Mouse (Mus musculus) neural tube, embryonic 15.5 days (tissue): ENCODE data around the gene F830045P16Rik. TPM values are rescaled to one million over a fixed set of nuclear protein-coding genes. Genes with fewer than 3 reads are reported as not detected.
"Not testable (repeated sequence)": the region's sequence is repeated elsewhere in the genome, so short reads cannot be mapped to it uniquely, and the experiment has no call there.

ENCODE experiments used
- ATAC-seq: fragments of 200-750 bp; cut with Nextera tagmentation; 2 replicates; pipeline ENCODE4 v1.8.0; 2017; ENCODE audit warnings: mild to moderate bottlenecking, moderate TSS enrichment, moderate library complexity; ENCODE audit not compliant: low FRiP score
- H3K27ac ChIP-seq: fragments of 300-500 bp; sonication (generic); replicated peaks from 2 replicates; pipeline ENCODE4 v1.5.1; 2015; ENCODE audit warnings: mild to moderate bottlenecking, inconsistent platforms
- H3K27me3 ChIP-seq: fragments of 300-500 bp; sonication (generic); replicated peaks from 2 replicates; pipeline ENCODE4 v1.6.1; 2015; ENCODE audit warnings: inconsistent platforms
- H3K36me3 ChIP-seq: fragments of 300-500 bp; sonication (generic); 2 replicates; pipeline ENCODE4 v1.6.1; 2015; ENCODE audit warnings: inconsistent platforms
- H3K4me1 ChIP-seq: fragments of 300-500 bp; sonication (generic); 2 replicates; pipeline ENCODE4 v1.6.1; 2015; ENCODE audit warnings: inconsistent platforms
- H3K4me2 ChIP-seq: fragments of 300-500 bp; sonication (generic); 2 replicates; pipeline ENCODE4 v1.6.1; 2015; ENCODE audit warnings: inconsistent platforms, mild to moderate bottlenecking, moderate library complexity
- H3K4me3 ChIP-seq: fragments of 300-500 bp; sonication (generic); replicated peaks from 2 replicates; pipeline ENCODE4 v1.5.1; 2015; ENCODE audit warnings: mild to moderate bottlenecking, inconsistent platforms
- H3K9ac ChIP-seq: fragments of 300-500 bp; sonication (generic); replicated peaks from 2 replicates; pipeline ENCODE4 v1.6.1; 2015; ENCODE audit warnings: mild to moderate bottlenecking, inconsistent platforms
- H3K9me3 ChIP-seq: fragments of 300-500 bp; sonication (generic); replicated peaks from 2 replicates; pipeline ENCODE4 v1.6.1; 2016; ENCODE audit warnings: inconsistent platforms
- WGBS: fragments of 180-500 bp; shearing (Covaris S2); methylation state at CpG from one replicate; pipeline ENCODE4 v1.1.7; 2015; ENCODE audit warnings: mixed read lengths; 5-methylcytosine and 5-hydroxymethylcytosine counted together
- polyA plus RNA-seq: library from polyadenylated mRNA; unstranded; fragments of >200 nt; fragmentation: Nextera tagmentation; extraction: Ambion mirVana; gene quantifications from 2 replicates; pipeline ENCODE4 v1.2.1, GENCODE M21; 2015

F830045P16Rik gene
- polyA plus RNA-seq, 1 experiment from 2014 or later, result not detected

- H3K4me1 ChIP-seq, result peaks cover 12% of the 10 kb centered on the region
- no peak overlapping the region for H3K4me2 ChIP-seq
- no peak overlapping the region for H3K27ac ChIP-seq
- no peak overlapping the region for H3K9ac ChIP-seq
- ATAC-seq, result no peak
- H3K27me3 ChIP-seq, result 0 out of 2 replicates have a peak, but pooled peaks cover 3% of the 10 kb centered on the region
- WGBS, result 84% methylated on average over 4 of the region's 4 CpGs
- H3K36me3 ChIP-seq, result no peaks in the 10 kb centered on the region
- H3K4me3 ChIP-seq, result no peak overlapping the region
- H3K9me3 ChIP-seq, result no peaks in the 10 kb centered on the region
Observed at GRCm38 (mm10) chr2:129526322-129526721, 10.1 kb downstream of the F830045P16Rik start.

DNA sequence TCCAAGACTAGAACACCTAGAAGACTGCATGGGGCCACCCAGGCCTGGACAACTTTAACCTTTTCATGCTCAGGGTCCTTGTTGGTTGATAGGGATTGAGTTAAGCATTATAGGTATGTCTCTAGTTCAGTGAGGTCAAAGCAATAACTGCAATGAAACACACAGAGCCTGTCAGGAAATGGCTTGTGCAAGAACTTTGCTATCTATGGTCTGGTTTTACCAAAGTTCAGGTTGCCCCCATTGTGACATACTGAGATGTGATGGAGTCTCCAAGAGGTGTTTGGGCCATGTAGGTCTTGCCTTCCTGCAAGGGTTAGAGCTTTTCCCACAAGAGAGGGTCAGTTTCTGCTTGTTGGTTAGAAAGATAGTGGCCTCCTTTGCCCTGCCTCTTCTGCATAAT is 10.8 kb downstream of the F830045P16Rik start:
- no peak overlapping the region for H3K9ac ChIP-seq
- no peak overlapping the region for H3K27ac ChIP-seq
- H3K4me3 ChIP-seq, result no peak overlapping the region
- ATAC-seq, result no peak
- H3K4me2 ChIP-seq, result no peak overlapping the region
- no peaks in the 10 kb centered on the region for H3K9me3 ChIP-seq
- peaks cover 12% of the 10 kb centered on the region for H3K4me1 ChIP-seq
- H3K27me3 ChIP-seq, result no peaks in the 10 kb centered on the region
- no peaks in the 10 kb centered on the region for H3K36me3 ChIP-seq

GRCm38 (mm10) chr2:129518526-129518925 is 17.9 kb downstream of the F830045P16Rik start:
- no peak for ATAC-seq
- Histone ChIP-seq H3K9ac (no peak overlapping the region), H3K27me3 (no peaks in the 10 kb centered on the region), H3K9me3 (no peaks in the 10 kb centered on the region), H3K27ac (no peak overlapping the region), H3K4me3 (no peak overlapping the region), H3K4me2 (no peak overlapping the region), H3K36me3 (no peaks in the 10 kb centered on the region), H3K4me1 (peaks cover 10% of the 10 kb centered on the region)
- WGBS, result 62% methylated on average over 3 of the region's 3 CpGs

- Histone ChIP-seq H3K27me3 (no peaks in the 10 kb centered on the region), H3K27ac (no peak overlapping the region), H3K9me3 (no peaks in the 10 kb centered on the region), H3K4me3 (no peak overlapping the region), H3K4me2 (no peak overlapping the region), H3K9ac (no peak overlapping the region), H3K36me3 (no peaks in the 10 kb centered on the region), H3K4me1 (peaks cover 10% of the 10 kb centered on the region)
- no peak for ATAC-seq
- WGBS, result 44% methylated on average over 16 of the region's 16 CpGs
Observed at GRCm38 (mm10) chr2:129514923-129515920, 21.2 kb downstream of the F830045P16Rik start.

DNA sequence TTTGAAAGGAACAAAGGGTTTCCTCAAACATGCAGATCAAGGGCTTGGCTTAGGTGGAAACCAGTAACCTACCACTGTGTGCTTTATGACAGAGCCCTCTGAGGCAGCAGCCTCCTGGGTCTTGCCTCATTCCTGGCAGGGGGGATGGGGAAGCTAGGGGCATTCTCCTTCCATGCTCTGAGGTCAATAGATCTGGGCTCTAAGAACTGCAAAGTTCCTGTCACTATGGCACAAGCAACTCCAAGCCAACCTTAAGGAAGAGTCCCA is 22.1 kb downstream of the F830045P16Rik start:
- no peak for ATAC-seq
- H3K9ac ChIP-seq, result no peak overlapping the region
- H3K27ac ChIP-seq, result no peak overlapping the region
- no peak overlapping the region for H3K4me2 ChIP-seq
- H3K4me1 ChIP-seq, result peaks cover 10% of the 10 kb centered on the region
- H3K9me3 ChIP-seq, result no peaks in the 10 kb centered on the region
- H3K27me3 ChIP-seq, result no peaks in the 10 kb centered on the region
- no peaks in the 10 kb centered on the region for H3K36me3 ChIP-seq
- H3K4me3 ChIP-seq, result no peak overlapping the region

- H3K4me1 ChIP-seq, result peaks cover 10% of the 10 kb centered on the region
- H3K9me3 ChIP-seq, result no peaks in the 10 kb centered on the region
- no peaks in the 10 kb centered on the region for H3K27me3 ChIP-seq
- 86% methylated on average over 6 of the region's 6 CpGs for WGBS
- no peak overlapping the region for H3K4me3 ChIP-seq
- no peak overlapping the region for H3K4me2 ChIP-seq
- no peak for ATAC-seq
- no peak overlapping the region for H3K9ac ChIP-seq
- no peaks in the 10 kb centered on the region for H3K36me3 ChIP-seq
- H3K27ac ChIP-seq, result no peak overlapping the region
Observed at GRCm38 (mm10) chr2:129513546-129514400, 22.6 kb downstream of the F830045P16Rik start.

DNA sequence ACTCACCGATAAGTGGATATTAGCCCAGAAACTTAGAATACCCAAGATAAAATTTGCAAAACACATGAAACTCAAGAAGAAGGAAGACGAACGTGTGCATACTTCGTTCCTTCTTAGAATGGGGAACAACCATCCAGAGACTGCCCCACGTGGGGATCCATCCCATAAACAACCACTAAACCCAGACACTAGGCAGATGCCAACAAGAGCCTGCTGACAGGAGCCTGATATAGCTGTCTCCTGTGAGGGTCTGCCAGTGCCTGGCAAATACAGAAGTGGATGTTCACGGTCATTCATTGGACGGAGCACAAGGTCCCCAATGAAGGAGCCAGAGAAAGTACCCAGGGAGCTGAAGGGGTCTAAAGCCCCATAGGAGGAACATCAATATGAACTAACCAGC is 24.3 kb downstream of the F830045P16Rik start:
- H3K27me3 ChIP-seq, H3K27ac ChIP-seq, H3K9me3 ChIP-seq, H3K36me3 ChIP-seq, ATAC-seq, H3K4me2 ChIP-seq, H3K9ac ChIP-seq, H3K4me3 ChIP-seq, H3K4me1 ChIP-seq: not testable (repeated sequence)
- 92% methylated on average over 7 of the region's 7 CpGs for WGBS

DNA sequence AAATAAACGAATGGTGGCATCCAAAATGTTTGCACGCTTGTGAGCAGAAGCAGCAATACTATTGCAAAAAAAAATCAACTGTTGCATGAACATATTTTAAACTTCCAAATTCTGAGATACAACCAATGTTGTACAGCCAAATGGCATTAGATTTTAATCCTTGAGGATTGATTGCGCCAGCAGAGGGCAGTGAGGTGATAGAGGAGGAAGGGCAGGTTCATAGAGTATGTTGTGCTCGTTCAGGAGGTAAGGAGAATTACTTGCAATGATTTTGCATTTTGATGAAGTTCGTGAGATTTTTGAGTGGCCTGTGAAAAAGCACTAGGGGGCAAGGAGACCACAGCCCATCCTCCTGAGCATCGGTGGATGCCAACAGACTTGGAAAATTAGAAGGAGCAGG is 33.8 kb downstream of the F830045P16Rik start:
- no peaks in the 10 kb centered on the region for H3K27me3 ChIP-seq
- H3K4me3 ChIP-seq, result no peak overlapping the region
- WGBS, result 30% methylated on average over 6 of the region's 6 CpGs
- no peaks in the 10 kb centered on the region for H3K9me3 ChIP-seq
- H3K9ac ChIP-seq, result no peak overlapping the region
- no peak for ATAC-seq
- H3K4me2 ChIP-seq, result no peak overlapping the region
- H3K36me3 ChIP-seq, result no peaks in the 10 kb centered on the region
- no peaks in the 10 kb centered on the region for H3K4me1 ChIP-seq
- no peak overlapping the region for H3K27ac ChIP-seq

GRCm38 (mm10) chr2:129489496-129490285 is 46.7 kb downstream of the F830045P16Rik start:
- ATAC-seq, result no peak
- H3K9me3 ChIP-seq, result no peaks in the 10 kb centered on the region
- no peak overlapping the region for H3K27ac ChIP-seq
- H3K27me3 ChIP-seq, result no peaks in the 10 kb centered on the region
- no peaks in the 10 kb centered on the region for H3K4me1 ChIP-seq
- 74% methylated on average over 3 of the region's 3 CpGs for WGBS
- no peaks in the 10 kb centered on the region for H3K36me3 ChIP-seq
- H3K9ac ChIP-seq, result no peak overlapping the region
- no peak overlapping the region for H3K4me2 ChIP-seq
- H3K4me3 ChIP-seq, result no peak overlapping the region

- no peak overlapping the region for H3K27ac ChIP-seq
- ATAC-seq, result no peak
- no peaks in the 10 kb centered on the region for H3K9me3 ChIP-seq
- no peak overlapping the region for H3K9ac ChIP-seq
- no peaks in the 10 kb centered on the region for H3K36me3 ChIP-seq
- no peak overlapping the region for H3K4me3 ChIP-seq
- H3K4me1 ChIP-seq, result no peaks in the 10 kb centered on the region
- no peaks in the 10 kb centered on the region for H3K27me3 ChIP-seq
- 86% methylated on average over 3 of the region's 3 CpGs for WGBS
- H3K4me2 ChIP-seq, result no peak overlapping the region
Observed at GRCm38 (mm10) chr2:129483150-129483549, 53.3 kb downstream of the F830045P16Rik start.

DNA sequence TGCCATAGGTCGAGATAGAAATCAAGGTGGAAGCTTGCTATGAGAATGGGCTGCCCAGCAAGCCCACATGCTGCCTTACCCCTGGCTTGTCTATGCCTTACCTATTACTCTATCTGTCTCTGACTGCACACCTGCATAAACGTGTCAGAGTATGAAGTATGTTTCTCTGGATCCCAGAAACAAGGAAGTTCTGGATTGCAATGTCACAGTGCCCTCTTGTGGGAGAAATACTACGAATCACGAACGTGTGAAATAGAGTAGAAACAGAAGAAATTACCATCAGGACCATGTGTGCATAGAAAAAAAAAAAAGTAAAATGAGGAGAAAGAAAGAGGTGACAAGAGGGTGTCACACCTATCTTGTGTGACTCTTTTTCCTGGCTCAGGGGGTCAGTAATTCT is 64.5 kb downstream of the F830045P16Rik start:
- Histone ChIP-seq H3K27ac (no peak overlapping the region), H3K36me3 (no peaks in the 10 kb centered on the region), H3K4me2 (no peak overlapping the region), H3K4me1 (no peaks in the 10 kb centered on the region), H3K27me3 (no peaks in the 10 kb centered on the region), H3K4me3 (no peak overlapping the region), H3K9me3 (no peaks in the 10 kb centered on the region), H3K9ac (no peak overlapping the region)
- no peak for ATAC-seq
- WGBS, result 27% methylated on average over 5 of the region's 5 CpGs
